Mouse (Mus musculus): ENCODE data around the gene Vcam1. TPM values are rescaled to one million over a fixed set of nuclear protein-coding genes. Genes with fewer than 3 reads are reported as not detected.

The Vcam1 gene
- polyA plus RNA-seq (2017; shearing (Covaris generic)): 1 to 10 TPM; 3.9 to 5.7 (median 4.9) TPM

DNA sequence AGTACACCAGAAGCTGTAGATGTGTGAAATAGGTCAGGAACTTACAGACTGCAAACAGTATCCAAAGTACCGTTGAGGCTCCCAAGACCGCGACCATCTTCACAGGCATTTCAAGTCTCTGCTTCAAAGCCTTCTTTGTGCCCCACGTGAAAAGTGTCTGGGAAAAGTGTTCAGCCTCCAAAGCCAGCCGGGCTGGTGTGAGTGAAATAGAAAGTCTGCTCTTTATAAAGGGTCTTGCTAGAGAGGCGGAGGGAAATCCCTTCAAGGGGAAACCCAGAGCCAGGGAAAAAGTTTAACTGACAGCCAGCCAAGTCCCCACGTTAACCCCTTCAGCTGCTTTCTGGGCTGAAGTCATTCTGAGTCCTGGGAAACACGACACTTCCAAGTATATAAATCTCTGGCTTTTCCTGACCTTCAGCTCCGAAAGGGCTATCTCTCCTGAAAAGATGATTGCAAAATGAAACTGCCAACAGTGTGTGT, at the start of gene Vcam1:
Vcam1 (minus strand) TSS at position 430 of the 480 bp plus-strand sequence.
- peak; percentile 48 for ATAC-seq

DNA sequence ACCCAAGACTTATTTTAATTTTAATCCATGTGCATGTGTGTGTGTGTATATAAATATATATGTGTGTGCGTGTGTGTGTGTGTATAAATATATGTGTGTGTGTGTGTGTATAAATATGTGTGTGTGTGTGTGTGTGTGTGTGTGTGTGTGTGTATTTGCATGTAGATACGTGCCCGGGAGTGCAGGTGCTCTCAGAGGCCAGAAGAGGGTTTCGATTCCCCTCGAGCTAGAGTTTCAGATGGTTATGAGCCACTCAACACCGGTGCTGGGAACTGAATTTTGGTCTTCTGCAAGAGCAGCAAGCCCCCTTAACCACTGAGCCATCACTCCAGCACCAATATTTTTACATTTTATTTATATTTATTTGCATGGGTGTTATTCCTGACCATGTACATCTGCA, 45.6 kb upstream of the Vcam1 start:
- ATAC-seq: no peak

DNA sequence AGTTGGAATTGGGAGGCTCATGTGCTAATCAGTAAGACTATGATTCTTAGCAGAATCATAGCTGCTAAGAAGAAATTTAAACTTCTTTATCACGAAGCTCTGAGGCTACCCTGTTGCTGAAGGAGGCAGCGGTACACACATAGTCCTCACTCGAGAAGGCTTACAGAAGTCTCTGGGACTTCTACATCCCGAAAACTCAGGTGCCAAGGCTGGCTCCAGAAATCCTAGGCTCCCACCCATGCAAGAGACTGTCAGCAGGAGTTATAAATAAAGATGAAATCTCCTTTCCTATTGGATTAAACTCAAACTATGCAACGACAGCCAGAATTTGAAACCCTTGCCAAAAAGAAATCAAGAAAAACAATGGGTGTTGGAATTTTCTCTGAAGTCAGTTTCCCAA, 42.0 kb upstream of the Vcam1 start:
- ATAC-seq: no peak

DNA sequence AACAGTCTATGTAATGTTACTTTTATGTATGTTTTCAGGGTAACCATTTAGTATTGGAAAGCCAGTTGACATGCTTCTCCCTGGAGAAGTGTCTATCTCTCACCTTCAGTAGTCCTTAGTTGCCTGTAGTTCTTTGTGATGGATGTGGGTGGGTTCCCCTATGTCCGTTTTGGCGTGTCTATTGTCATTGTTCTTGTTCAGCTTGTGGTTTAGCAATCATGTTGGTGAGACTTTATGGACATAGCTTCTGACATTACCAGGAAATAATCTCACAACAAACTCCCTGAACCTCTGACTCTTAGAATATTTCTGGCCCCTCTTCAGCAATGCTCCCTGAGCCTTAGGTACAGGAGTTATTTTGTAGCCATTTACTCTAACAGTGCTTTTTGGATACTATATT, 38.6 kb upstream of the Vcam1 start:
- ATAC-seq: no peak

DNA sequence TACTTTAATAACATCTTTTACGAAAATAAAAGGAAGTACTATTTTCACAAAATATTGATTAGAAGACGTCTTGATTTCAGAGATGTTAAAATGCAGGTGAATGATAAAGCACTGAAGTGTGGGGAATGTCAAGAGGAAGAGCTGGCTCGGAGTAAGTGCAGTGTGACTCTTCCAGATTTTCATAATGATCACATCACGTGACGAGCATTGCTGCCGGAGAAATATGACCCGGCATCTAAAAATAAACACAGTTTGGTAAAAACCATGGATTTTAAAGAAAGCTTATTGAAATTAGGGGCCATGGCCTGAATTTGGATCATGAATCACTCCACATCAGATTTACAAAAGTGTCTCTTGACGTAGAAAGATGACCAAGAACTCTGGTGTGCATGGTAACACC, 36.8 kb upstream of the Vcam1 start:
- ATAC-seq: no peak

DNA sequence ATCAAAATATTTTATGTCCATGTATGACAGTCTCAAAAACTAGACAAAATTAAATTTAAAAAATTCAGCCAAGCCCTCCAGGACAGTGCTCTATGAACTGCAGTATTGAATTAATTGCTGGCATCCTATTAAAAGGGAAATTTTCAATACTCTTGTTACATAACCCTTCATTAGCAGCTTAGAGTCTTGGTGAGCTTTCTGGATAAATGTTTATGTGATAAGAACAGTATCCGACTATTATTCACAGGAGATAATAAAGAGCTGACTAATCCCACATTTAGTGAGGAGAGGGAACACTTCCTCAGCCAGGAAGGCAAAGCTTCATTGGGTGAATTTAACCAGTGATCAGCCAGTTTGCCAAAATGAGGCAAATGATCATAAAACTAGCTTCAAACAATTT, 35.5 kb upstream of the Vcam1 start:
- ATAC-seq: no peak

DNA sequence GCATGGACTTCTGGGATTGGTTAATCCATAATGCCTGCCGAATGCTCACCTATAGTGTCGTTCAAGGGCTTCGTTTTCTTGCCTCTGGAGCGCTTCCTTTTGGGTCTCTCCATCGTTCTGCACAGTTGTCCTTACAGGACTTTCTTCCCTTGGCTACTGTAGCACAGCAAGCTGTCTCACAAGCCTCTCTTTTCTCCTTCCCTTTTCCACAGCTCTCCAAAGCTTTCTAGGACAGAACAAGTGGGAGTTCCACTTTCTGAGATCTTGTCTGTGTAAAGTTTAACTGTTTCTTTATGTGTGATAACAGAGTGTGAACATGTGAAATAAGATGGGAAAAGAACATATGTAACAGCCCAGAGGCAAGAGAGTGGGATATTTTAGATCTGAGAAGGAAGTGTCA, 34.0 kb upstream of the Vcam1 start:
- no peak for ATAC-seq

DNA sequence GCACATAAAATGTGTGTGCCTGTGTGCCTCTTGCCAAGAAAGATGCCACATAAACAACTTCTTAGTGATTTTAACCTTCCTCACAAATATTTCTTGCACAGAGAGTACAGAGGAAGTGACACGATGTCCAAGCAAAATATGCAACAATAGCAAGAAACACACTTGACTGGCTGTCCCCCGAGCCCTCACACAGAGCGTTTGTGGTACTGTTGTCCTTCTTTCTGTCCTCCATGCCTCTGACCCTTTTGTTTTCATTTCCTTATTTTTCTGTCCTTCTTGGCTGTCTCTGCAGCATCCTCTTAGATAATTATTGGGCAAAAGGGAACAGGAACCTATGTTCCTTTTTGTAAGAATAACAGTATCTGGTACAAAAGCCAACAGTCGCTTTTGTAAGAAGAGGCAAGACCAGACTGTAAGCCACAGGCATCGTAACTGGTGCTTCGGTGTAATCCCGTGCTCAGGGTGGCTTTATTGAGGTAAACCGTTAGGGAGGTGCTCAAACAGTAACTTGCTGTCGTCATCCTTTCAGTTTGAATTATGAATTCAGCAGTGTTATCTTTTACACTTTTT, 32.7 kb upstream of the Vcam1 start:
- no peak for ATAC-seq

DNA sequence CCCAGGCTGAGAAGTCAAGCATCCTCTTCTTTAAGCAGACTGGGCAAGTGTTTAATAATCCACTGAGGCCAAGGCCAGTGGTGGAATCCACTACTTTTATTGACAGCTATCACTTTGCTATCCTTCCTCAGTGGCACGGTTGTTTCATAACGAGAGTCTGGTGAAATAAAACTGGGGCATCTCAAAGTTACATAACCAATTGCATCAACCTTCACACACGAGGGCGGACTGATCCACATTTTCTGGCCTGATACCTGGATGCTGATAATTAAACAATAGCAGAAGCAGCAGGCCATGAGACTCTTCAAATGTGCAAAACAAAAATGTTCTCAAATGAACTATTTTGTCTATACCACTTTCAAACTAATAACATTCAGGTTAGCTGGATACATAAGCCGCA, 29.9 kb upstream of the Vcam1 start:
- no peak for ATAC-seq

DNA sequence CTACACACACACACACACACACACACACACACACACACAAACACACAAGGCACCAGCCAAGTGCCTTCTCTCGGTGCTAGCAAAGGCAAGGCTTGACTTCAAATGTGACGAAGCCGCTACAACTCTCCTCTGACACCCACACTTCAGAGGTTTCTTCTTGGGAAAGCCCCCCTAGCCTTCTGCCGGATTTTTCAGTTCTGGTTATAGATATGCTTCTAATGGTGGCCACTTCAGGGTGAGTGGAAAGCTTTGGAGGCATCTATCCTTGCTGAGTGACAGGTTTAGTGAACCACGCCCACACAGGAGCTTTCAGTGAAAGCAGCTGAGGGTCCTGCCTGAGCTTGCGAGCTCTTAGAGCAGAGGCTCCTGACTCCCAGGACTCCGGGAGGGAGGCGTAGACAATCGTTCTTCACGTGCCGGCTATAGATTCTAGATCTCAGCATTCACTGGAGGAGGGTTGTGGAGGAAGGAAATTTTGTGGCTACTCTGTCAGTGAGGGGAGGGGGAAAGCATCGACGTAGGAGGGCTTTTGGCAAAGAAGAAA, 28.0 kb upstream of the Vcam1 start:
- no peak for ATAC-seq

DNA sequence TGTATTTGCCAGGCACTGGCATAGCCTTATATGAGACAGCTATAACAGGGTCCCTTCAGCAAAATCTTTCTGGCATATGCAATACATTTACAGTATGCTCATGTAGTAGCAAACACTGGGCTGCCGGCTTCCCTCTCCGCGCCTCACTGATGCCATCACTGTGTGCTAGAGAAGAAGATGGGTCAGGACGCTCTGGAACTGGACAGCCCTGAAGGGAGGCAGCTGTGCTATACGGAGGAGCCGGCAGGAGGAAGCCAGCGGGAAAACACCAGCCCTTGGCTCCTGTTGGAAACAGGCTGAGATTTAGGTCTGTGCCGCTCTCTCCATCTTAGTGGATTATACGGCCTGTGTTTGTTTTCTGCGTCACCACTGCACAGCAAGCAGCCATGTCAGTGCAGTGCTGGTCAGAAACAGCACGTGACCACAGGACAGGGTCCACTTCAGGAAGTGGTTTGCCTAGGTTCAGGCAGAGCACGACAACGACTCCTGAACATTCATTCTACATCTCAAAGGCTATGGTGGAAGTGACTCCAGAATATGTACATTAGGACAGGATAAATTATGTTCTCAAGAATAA, 20.7 kb upstream of the Vcam1 start:
- no peak for ATAC-seq

DNA sequence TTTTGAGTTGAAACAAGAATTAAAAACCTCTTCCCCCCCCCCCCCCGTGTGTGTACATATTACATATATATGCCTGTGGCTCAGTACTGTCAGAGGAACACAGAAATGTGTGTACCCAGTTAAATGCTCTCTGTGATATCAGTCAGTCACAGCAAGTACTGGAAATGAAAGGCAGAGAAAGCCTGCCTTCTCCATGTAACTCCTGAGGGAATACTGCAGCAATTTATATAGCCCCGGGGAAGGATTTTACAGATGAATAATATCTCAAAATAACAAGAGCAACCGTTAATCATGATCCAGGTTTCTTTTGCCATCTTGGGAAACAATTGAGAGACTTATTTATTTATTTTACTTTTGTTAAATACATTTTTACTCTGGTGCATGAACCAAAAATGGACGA, 19.6 kb upstream of the Vcam1 start:
- no peak for ATAC-seq

DNA sequence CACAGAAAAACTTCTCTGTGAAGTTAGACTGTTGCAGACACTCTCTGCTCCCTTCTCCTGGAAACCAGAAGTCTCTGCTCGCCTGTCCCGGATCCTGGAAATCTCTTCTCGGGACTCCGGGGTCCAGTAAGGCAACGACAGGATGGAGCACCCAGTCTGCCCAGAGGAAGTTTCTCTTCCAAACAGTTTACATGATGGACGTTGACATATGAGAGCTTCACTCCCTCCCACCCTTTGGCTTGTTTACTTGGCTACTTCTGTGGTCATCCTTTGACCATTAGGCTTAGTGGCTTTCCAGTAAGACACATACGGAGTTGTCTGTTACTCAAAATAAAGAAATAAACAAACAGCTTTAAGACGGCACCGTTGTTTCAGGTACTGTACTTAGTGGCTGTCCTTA, 19.2 kb upstream of the Vcam1 start:
- no peak for ATAC-seq

DNA sequence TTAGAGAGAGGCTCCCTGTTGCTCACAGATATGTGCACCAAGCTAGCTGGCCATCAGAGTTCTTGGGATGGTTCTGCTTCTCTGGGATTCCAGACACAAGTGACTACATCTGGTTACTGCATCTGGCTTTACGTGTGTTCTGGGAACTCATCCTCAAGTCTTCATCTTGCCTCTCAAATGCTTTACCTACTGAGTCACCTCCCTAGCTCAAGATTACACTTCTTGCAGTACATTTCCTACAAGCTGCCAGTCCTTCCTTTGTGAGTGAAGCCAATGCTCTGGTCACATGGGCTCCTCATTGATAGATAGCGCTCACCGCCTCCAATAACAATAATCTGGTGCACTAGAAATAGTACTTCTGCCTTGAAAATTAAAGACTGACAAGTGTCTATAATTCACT, 11.7 kb upstream of the Vcam1 start:
- ATAC-seq: no peak

DNA sequence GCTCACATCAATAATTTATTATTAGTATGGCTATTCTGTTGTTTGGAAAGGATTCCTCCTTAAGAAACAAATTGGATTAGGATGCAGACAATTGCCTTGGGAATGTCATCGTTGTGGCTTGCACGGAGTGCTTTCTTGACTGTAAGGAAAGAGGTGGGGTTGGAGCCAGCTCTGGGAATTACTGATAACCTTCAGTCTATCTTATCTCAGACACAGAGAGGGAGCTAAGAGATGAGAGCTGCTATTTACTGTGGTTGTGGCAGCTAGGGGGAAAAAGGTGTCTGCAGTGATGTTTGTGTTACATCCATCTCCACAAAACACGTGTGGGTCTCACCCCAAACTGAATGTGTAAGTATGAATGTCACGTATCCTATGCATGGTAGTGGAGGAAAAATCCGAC, 9.5 kb upstream of the Vcam1 start:
- no peak for ATAC-seq

DNA sequence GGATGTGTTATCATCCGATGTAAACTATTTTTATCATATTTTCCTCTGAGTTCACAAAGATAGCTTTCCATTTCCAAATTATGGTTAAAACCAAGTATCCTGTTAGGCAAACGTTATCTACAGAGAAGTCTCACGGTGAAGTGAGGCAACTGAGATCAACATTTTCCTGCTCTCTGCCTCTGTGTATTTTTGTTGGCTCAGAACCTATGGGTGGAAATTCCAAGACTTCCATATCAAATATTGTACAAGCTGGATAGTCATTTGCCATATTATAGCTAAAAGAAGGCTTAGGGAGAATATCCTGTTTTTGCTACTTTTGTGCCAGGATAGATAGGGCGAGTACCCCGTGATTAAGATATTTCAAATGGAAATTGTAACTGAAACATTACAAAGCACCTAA, 8.6 kb upstream of the Vcam1 start:
- ATAC-seq: no peak

DNA sequence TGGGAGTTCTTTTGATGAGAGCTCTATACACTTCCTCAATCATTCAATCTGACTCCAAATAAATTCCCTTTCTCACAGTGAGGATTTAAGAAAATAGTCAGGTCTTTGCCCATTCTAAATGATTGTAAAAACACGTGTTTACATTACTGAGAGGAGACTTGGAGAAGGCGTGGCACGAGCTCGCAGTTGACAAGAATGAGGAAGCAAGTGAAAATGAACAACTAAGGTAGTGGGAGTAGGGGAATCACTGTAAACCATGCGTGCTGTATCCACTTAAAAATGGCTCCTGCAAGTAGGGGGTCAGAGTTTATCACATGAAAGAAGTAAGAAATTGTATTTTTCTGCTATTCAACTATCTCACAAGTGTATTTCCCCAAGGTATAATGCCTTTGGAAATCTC, 3.9 kb upstream of the Vcam1 start:
- ATAC-seq: no peak

DNA sequence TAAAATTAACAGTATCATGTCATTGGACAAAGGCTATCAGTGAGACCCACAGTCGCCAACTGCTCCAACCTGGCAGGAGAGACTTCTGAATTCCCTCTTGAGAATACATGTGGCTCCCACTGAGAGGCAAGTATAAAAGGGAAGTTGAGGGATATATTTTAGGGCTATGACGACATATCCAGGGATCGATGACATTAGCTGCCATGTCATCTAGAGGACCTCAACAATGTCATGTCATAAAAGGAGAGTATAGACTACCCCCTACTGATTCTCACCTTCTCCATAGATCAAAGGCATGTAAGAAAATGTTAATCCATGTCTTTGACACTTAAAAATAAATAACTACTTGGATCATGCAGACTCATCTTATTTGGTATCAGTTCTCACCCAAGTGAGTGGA, 1.2 kb upstream of the Vcam1 start:
- no peak for ATAC-seq

DNA sequence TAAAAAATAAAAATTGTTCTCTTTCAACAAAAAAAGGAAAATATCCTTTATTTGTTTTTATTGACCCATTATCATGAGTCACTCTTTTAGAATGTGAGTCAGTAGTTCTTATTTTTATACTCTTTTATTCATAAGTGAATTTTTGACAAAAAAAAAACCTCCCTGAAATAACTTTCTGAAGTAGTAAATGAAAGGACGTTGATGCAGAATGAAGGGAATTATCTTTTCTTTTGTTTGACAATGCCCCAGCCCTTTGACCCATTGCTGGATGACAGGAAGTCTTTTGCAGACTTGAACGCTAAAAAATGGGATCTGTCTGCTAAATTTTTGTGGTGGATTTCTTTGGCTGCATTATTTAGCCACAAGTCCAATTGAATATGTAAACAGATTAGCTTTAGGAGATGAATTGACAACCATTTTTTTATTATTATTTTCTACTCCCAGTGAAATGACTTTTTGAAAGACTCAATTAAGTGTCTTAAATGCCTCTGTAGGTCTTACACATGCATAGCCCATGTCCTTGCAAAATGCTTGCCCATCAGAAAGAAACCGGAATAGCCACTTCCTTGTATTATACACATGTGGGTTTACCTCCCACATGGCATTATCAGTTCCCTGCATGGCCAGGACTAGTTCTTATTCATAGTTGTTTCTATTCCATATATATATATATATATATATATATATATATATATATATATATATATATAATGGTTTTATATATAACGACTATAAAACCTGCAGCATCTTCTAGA, 530 bp upstream of the Vcam1 start:
- ATAC-seq: no peak

DNA sequence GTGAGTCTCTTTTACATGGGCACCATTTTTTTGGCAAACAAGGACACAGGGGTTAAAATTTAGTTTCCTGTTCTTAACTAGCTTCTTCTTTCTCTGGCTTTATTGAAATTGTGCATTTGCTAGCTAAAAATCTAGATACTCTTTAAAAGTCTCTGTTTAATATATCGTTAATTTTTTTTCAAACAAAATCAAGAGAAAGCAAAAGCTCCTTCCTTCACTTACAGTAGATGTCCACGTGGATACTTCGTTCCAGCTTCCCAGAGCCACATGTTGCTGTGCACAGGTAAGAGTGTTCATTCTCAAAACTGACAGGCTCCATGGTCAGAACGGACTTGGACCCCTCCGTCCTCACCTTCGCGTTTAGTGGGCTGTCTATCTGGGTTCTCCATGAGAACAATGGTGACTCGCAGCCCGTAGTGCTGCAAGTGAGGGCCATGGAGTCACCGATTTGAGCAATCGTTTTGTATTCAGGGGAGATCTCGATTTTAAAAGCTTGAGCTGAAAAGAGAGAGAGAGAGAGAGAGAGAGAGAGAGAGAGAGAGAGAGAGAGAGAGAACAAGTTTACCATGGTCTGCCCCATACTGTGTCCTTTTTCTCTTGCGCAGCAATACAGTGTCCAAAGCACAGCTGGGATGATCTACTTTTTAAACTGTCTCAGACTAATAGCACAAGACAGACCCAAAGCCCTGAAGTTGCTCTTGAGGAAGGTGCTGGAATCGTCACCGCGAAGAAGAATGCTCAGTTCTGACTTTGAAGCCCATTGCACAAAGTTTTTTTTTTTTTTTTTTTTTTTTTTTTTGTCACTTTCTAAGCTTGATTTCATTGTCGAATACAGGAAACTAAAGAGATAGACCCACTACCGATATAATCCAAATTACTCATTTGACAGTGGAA, 930 bp downstream of the Vcam1 start:
- ATAC-seq: no peak

DNA sequence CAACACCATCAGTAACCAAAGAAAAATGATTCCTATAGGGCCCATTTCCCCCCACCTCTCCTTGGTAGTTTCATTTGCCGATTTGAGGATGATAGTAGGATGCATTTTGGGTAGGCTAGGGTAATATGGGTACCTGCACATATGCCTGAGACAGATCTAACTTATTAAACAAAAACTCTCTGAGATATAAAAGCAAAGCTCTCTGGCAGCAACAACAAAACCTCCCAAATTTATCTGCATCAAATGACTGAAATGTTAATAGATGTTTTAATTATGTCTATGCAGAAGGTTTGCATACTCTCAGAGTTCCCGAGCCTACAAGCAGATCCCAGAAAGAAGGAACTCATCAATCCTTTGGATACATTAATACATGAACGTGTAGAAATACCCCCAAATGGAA, 1.7 kb downstream of the Vcam1 start:
- no peak for ATAC-seq

DNA sequence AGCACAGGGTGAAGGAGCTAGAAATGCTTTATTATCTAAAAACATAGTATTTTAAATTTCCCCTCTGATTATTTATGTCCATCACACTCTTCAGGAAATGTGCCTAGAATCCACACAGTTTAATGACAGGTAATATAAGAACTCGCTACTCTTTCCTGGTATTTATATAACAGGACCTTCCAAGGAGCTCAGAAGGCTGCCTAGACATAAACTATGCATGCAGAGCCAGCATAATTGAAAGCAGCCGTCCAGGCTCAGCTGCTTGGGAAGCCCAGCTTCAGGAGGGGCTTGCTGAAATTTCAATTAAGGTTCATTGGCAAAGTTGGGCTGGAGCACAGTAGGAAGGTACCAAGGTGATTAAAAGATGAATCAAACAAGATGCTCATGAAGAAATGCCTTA, 2.2 kb downstream of the Vcam1 start:
- no peak for ATAC-seq

Measured in inflammation-experienced regulatory T-cells, adult 6 months (primary cell).